Mouse (Mus musculus): ENCODE data around the gene Cmpk2. TPM values are rescaled to one million over a fixed set of nuclear protein-coding genes. Genes with fewer than 3 reads are reported as not detected.
"Not testable (repeated sequence)": the region's sequence is repeated elsewhere in the genome, so short reads cannot be mapped to it uniquely, and the experiment has no call there.

Gene Cmpk2
- total RNA-seq, 2 experiments from 2014 or later: 5.0 to 6.4 TPM

GRCm38 (mm10) chr12:26478196-26479004, 9.4 kb downstream of the Cmpk2 start:
- DNase-seq: peak; percentile 64 to 74

GRCm38 (mm10) chr12:26485738-26486580, 17.0 kb downstream of the Cmpk2 start:
- DNase-seq: not testable (repeated sequence)

GRCm38 (mm10) chr12:26487874-26488616, 19.0 kb downstream of the Cmpk2 start:
- DNase-seq: peak; percentile 15 to 36

- DNase-seq: no peak
Observed at GRCm38 (mm10) chr12:26488617-26489274, 19.7 kb downstream of the Cmpk2 start.

- DNase-seq: no peak
Observed at GRCm38 (mm10) chr12:26489942-26490341, 20.9 kb downstream of the Cmpk2 start.

GRCm38 (mm10) chr12:26501042-26501441, 32.0 kb downstream of the Cmpk2 start:
- no peak for DNase-seq

GRCm38 (mm10) chr12:26510971-26511370, 42.0 kb downstream of the Cmpk2 start:
- no peak for DNase-seq

GRCm38 (mm10) chr12:26518206-26518605, 49.2 kb downstream of the Cmpk2 start:
- no peak for DNase-seq

GRCm38 (mm10) chr12:26524943-26525697, 56.1 kb downstream of the Cmpk2 start:
- peak; percentile 52 to 55 for DNase-seq

- no peak for DNase-seq
Observed at GRCm38 (mm10) chr12:26525698-26526026, 56.7 kb downstream of the Cmpk2 start.

Other genes with a start within 250 kb of the Cmpk2 start
- gene Rnf144a, start 54.0 kb upstream of the Cmpk2 start, total RNA-seq (2021): 10 to 100 TPM in 1 of 2 experiments, 1 to 10 TPM in 1; 9.7 to 12.1 TPM
- 1 to 10 TPM; 5.8 to 7.8 TPM for gene Rsad2, start 12.8 kb upstream of the Cmpk2 start, total RNA-seq (2021)

Data from heart, adult 18-20 months (tissue).